Mouse (Mus musculus) stomach, postnatal 0 days (tissue): ENCODE measurements around the gene Sh3bgrl3.

Experiments used
- CTCF ChIP-seq: IDR thresholded peaks from 2 replicates; pipeline ENCODE4 v1.5.1; 2016; ENCODE audit warnings: antibody characterized with exemption, low read depth, mild to moderate bottlenecking, moderate library complexity
- EP300 ChIP-seq: optimal IDR thresholded peaks from 2 replicates; pipeline ENCODE3; 2016; ENCODE audit warnings: antibody characterized with exemption

- no peak for TF ChIP-seq EP300
- TF ChIP-seq CTCF = peak; percentile 27
These were observed 43.6 kb downstream of the Sh3bgrl3 start for GRCm38 (mm10) chr4:134084999-134085398.
